Mouse (Mus musculus): Measurements from ENCODE around the gene Ntn3.

DNA sequence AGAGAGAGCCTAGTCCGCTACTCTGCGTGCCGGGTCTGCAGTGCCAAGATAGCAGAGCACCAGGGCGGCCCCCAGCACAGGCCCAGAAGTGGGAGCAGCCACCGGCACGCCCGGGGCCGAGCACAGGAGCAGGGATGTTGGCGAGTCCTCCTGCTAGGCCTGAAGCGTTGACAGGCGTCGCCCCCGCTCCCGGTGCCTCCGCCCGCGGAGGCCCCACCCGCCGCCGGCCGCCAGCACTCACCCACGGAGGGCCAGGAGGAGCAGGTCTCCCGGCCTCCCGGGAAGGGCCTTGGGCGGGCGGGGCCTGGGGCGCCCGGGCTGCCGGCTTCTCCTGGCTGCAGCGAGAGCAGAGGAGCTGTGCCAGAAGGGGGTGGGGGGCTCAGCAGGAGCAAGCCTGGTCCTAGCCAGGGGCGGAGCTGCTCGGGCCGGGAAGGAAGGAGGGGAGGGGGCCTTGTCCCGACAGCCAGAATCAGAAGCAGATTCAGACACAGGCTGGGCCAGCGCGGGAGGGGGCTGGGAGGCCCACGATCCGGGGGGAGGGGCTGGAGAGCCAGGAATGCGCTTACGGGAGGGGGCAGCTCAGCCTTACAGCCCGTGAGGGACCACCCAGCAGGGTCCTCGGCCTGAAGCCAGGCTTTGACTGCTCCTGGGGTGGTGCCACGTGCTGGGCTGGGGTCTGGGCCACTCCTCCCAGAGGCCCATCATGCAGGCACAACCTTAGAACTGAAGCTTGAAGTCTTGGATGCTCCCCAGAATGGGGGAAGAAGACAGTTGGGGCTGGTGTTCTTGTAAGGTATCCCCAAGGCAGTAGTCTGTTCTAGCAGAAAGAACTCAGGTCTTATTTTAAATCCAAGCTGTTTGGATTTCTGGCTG is at the start of gene Ntn3:
- TF ChIP-seq CTCF (IDR thresholded peaks at IDR 0.05) = no peak
- no peak for TF ChIP-seq POLR2A (IDR thresholded peaks at IDR 0.05; ENCODE audit: insufficient read depth, low read depth, low read length)
- no peak for TF ChIP-seq EP300 (IDR thresholded peaks at IDR 0.05; ENCODE audit: insufficient read depth, low read depth, low read length)
